Mouse (Mus musculus) urinary bladder, postnatal 10 days (tissue): ENCODE results near the gene Inafm1.
"Not testable (repeated sequence)": the region's sequence is repeated elsewhere in the genome, so short reads cannot be mapped to it uniquely, and the experiment has no call there.

Source experiments
- DNase-seq: peaks from one replicate; pipeline ENCODE4 v3.0.0; 2022; ENCODE audit warnings: low spot score

Gene Inafm1

DNA sequence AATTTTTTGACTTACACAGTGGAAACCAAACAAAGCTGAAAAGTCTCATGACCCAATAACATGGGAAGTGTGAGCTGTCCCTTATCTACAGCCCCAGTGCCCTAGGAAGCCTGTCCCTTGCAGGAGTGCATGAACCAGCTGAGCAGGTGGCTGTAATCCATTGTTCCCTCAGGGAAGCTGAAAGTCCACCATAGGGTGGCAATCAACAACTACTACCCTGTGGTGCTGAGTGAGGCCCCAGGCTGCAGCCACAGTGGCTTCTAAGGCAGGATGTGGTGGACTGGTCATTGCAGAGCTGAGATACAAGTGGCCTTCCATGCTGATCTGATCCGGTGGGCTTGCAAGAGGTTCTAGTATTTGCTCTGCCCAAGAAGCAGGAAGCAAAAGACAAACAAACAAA lies 12.3 kb downstream of the Inafm1 start:
- DNase-seq: no peak

DNA sequence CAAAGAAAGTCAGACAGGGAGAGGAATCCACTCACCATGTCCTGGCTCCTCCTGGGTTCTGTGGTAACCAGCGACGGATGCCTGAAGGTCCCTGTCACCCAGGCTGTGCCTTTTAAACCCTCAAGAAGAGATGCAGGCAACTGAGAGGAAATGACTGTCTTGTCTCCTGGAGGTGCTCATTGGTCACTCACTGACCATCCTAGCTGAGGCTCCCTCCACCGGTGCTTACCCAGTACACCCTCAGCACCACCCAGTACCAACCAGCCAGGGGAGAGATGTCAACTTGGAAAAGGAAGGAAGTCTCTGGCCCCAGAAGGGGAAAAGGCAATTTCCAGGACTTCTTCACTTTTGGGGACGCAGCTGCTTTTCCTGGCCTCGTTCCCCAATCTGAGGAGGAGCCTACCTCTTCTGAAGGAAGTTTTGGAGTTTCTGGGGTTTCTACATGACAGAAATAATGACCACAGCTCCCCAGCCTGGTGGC lies 14.3 kb downstream of the Inafm1 start, which contains the start of gene C5ar1:
C5ar1 (minus strand) TSS at position 431 of the 481 bp plus-strand sequence.
- DNase-seq: no peak

DNA sequence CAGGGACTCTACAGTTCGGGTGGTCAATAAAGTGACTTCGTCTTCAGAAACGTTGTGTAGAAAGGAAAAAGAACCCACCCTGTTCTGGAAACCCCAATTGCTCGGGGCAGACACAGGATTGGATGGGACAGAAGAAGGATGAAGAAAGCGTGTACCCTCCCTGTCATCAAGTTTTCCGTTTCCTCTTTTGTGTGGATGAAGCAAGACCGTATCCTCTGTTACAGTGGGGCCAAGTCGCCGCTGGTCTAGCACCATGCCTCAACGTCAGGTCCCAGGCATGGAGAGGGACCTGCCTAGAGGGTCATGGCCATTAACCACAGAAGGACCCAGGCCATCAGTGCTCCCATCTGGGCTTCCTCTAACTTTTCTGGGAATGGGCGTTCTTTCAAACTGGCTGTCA lies 15.6 kb downstream of the Inafm1 start:
- no peak for DNase-seq

DNA sequence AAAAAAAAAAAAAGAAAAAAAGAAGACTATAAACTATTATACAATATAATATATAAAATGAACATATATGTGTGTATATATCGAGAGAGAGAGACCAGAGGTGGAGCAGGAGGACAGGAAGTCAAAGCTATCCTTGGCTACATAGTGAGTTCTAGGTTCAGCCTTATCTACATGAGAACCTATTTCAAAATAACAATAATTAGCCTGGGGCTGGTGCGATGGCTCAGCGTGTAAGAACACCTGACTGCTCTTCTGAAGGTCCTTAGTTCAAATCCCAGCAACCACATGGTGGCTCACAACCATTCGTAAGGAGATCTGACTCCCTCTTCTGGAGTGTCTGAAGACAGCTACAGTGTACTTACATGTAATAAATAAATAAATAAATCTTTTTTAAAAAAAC lies 17.5 kb downstream of the Inafm1 start:
- DNase-seq: not testable (repeated sequence)

DNA sequence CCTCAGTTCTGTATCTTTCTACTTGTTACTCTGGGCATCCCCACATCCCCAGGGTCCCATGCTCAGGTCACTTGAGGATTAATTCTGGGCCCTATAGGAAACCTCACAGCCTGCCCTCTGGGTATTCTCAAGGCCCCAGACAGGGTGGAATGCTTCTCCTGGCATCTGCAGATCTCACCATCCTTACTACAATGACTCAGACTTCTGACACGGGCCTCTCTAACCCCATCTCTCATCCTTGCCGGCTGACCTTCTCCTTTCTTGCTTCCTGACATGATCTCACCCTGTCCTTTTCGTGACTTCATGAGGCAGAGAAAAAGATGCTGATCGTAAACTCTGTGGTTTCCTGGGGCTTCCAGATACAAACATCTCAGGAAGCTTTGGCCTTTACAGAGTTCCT lies 19.2 kb downstream of the Inafm1 start:
- DNase-seq: no peak

DNA sequence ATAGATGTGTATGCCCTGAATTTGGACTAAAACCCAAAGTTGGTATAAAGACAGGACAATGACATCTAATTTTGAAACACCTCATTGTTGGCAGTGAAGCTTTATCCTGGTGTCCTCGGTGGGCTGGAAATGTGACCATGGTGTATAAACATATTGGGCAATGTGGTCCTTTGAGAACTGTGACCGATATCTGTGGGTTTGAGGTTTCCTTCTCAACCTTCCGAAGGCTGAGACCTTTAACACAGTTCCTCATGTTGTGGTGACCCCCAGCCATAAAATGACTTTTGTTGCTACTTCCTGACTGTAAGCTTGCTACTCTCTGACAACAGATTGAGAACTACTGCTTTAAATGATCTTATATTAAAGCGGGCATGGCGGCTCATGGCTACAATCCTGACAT lies 22.7 kb downstream of the Inafm1 start:
- no peak for DNase-seq

DNA sequence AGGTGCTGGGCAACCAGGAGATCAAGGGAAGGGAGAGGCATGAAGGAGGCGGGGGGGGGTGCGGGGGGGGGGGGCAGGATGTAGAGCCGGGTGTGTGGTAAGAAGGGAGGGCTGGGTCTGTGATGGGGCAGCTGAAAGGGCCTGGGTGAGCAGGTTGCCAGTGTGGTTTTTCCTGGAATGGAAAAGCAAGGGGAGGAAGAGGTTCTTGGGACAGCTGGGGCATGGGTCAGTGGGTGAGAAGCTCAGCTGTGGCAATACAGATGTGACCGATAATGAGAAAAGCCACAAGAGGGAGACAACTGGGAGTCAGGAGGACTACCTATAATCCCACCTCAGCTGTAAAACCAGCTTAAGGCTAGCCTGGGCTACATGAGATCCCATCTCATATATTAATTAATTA lies 27.5 kb downstream of the Inafm1 start:
- DNase-seq: no peak

DNA sequence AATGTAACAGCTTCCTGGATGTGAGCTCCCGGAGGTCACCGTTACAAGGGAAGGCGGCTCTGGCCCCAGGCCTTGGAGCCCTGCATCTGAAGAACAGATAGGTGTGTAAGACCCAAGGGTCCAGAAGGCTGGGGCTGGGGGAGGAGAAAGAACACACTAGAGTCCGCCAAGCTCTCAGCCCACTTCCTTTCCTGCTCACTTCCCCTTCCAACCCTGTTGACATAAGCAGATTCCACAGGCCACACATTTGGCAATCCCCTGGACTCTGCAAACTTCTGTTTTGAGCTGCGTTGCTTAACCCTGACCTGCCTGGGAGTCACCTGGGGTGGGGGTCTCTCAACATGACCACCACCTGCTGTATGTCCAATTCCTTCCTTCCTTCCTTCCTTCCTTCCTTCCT lies 29.4 kb downstream of the Inafm1 start, which contains the start of gene C5ar2:
C5ar2 (minus strand) TSS at position 88 of the 400 bp plus-strand sequence.
- DNase-seq: no peak

DNA sequence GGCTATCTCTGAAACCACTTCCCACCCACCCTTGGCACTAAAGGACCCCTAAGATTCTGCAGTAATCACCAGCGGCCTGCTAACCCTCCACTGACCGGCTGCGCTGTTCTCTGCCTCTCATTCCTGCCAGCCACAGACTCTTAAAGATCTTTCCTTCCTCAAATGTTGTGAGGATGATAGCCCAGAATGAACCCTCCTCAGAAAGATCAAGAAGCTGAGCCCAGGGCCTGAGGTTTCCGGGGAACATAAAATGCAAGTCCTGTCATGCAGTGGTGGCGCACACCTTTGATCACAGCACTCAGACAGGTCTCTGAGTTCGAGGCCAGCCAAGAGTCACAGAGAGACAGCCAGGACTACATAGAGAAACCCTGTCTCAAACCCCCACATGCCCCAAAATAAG lies 31.2 kb downstream of the Inafm1 start:
- no peak for DNase-seq

DNA sequence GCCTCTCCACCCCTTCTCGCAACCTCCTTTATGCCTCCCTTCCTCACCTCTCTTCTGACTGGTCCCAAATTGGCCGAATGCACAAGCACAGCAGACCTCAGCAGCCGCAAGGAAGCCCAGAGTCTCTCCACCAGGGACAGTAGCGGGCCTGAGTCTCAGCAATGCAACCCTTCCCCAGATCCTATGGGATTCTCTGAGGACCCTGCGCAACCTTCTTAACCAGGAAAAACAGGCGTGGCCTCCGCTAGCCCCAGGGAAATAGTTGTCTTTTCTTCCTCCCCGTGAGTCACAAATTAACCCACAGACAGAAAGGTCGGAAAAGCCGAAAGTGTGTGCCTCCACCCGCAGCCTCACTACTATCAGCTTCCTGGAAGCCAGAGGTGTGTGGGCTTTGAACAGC lies 31.6 kb downstream of the Inafm1 start:
- no peak for DNase-seq

DNA sequence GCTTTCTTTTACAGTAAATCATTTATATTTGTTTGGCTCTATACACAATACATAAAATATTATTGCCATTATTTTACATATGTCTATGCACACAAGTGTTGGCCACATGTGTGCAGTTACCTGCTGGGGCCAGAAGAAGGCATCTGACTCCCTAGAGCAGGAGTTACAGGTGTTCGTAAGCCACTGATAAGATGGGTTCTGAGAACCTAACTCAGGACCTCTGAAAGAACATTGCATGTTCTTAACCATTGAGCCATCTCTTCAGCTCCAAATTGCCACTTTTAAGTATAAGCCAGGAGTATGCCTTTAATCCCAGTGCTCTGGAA lies 32.5 kb downstream of the Inafm1 start:
- no peak for DNase-seq

DNA sequence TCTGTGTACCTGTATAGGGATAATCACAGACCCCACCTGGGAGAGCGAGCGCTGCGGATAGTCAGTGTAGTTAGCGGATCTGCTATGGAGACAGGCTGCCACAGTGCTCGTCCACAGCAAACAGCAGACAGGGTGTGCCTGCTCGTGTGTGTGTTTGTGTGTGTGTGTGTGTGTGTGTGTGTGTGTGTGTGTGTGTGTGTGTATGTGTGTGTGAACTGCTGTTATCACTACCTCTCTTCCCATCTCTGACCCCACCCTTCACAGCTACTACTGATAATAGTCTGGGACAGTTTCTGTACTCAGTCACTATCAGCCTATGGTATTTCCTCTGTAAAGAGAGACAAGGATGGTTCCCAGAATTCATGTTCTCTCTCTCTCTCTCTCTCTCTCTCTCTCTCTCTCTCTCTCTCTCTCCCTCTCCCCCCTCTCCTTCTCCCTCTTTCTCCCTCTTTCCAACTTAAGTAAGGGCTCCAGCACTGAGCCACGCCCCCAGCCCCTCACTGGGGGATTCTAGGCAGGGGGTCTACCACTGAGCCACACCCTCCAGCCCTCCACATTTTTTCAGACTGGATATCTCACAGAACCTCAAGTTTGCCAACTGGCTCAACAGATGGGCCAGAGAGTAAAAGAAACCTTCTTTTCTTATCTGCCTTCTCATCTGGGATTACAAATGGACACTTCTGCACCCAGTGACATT lies 33.0 kb downstream of the Inafm1 start:
- DNase-seq: no peak

DNA sequence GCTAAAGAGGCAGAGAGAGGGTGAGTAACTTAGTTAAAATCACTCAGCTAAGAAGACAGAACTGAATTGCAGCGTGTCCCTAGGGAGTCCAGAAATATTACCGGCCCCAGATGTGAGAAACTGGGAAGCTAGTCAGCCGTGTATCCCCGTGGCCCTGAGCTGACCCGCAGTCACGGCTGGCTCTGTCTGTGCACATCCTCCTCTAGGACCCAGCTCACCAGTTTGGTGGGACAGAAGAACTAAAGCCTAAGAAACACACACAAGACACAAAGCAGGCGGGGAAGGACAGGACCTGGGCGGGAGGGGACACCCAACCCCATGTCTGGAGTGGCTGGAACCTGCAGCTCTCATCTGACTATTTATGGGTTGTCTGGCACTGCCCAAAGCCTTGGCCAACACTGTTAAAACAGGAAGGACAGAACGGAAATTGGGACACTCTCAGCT lies 33.8 kb downstream of the Inafm1 start:
- no peak for DNase-seq

DNA sequence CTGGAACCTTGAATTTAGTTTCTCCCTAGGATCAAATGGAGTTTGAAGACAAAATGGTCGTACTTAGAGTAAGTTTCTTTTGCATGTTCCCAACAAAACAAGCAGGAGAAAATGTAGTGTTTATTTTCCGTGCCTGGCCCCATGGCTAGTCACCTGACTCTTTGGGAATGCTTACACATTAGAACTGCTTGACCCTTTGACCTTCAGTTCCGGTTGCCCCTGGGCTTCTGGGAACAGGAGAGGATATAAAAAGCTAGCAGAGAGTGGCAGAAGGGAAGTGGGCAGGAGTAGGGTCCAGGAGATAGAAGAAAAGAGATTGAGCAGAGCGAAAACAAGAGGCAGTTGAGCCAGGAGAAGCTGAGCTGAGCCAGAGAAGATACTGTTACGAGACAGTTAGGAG lies 43.5 kb downstream of the Inafm1 start:
- DNase-seq: no peak
